Mouse (Mus musculus) layer of hippocampus, adult 9-10 months (tissue): ENCODE data around the gene Commd7.

ENCODE experiments used
- DNase-seq: peaks from one replicate; pipeline ENCODE4 v3.0.0; 2022; ENCODE audit warnings: low spot score

Commd7 gene

DNA sequence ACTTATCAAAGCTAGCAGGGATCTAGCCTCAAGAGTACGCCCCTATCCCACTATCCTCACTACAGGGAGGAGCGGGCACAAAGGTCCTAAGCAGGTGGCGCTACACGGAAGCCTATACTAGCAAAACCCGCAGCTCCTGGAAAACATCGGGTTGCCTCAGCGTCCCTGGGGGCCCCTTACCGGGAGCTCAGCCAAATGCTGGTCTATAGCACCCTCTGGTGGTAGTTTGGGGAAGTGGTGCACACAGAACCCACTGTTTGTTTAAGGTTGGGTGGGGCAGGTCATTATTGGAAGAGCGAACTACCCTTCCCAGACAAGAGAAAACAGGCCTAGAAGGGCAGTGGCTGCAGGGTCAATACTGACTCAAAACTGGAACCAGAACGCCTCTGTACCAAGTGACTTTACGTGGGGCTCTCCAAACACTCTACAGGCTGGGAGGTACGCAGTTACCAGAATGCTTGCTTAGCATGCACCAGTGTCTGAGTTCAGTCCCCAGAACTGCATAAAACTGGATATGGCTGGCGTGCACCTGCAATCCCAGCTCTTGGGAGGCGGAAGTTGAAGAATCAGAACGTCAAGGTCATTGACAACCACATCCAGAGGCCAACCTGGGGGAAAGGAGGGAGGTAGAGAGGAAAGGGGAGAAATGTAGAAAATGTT, 45.9 kb downstream of the Commd7 start:
- DNase-seq = peak; percentile 76

DNA sequence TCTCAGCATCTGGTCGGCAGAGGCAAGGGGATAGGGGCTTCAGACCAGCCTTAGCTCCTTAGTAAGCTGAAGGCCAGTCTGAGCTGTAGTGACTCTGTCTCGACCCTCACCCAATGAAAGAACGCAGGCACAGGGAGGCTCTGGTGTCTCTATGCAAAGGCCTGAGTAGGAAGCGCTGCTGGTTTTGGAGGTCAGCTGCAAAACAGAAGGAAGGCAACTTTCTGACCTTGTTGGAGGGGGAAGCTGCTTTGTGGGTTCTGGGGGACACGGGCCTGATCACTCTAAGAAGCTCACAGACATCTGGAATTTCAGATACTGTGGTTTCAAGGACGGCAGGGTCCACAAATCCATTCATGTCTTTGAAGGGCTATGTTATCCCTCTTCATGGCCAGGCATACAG, 46.6 kb downstream of the Commd7 start:
- DNase-seq = no peak

DNA sequence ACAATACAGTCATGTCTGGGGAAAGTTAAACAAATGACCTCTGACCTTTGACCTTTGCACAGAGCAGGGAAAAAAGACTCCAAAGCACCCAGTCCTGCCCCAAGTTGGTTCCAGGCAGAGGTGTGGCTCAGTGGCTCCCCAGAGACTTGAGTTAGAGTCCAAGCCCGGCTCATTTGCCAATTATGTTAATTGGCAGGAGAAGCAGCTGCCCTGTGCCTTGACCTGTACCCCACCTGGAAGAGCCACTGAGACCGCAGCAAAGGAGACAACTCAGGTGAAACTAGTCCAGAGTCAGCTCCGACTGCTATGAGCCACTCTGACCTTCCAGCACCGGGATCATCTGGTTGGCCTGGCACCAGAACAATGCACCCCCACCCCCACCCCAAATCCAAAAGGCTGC, 48.2 kb downstream of the Commd7 start:
- DNase-seq = no peak

DNA sequence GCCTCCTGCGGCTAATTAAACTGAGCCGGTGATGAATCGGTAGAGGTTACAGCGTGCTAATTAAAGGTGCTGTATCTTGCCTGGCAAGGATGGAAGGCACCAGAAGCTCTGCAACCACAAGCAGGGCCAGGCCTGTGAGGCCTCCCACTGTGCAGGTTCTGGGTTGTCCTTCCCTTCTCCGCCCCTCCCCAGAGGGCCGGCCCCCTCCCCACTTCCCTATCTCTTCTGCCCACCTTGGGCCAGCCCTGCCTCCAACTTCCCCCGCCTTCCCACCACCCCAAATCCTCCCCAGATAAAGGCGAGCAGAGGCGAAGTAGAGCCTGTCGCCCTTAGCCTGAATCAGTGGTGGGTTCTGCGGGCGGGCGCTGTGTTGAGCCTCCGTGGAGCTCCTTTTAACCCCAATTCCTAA, 48.9 kb downstream of the Commd7 start:
- DNase-seq = no peak

DNA sequence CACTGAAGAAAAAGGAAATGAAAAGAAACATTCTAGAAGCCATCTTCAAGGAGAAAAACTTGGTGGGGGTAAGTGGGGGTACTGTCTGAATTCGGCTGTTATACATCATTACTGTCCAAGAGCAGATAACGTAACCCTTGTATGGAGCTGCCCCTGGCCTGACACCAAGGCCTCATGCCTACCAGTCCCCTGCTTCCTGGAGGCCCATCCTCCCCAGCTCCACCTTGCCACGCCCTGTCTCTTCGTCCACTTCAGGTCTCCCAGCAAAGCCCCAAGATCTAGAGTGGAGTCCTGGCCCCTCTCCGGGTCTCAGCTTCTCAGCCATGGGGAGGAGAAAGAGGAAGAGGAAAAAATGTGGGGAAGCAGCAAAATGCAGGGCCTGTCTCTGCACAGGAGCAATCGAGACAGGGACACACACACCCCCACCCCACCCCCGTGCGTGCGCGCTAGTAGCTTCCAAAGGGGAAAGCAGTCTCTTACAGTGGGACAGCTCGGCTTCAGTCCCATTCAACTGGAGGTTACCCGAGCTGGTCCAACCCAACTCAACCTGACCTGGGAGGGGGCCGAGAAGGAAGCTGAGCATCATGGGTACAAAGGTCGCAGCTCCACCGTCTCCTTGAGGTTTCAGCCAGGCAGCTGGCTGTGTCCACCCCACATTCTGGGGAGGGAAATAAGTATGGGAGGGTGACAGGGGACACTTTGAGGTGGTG, 49.5 kb downstream of the Commd7 start:
- DNase-seq = no peak

DNA sequence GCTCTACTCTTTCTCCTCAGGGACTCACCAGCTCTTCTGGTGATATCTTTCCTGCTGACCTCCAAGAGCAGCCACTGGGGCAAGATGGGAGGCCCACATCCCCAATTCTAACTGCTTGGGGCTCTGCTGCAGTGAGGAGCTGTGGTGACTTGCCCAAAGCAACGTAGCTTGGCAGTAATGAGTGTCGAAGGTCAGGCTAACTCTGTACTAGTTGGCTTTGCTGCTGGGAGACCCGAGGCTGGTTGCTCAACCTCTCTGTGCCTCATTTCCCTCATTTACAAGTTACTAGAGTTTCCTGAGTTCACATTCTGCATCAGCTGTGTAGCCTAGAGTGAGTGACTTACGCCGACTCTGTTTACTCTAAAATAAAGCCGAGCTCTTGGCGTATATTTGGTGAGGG, 51.2 kb downstream of the Commd7 start:
- DNase-seq = no peak

DNA sequence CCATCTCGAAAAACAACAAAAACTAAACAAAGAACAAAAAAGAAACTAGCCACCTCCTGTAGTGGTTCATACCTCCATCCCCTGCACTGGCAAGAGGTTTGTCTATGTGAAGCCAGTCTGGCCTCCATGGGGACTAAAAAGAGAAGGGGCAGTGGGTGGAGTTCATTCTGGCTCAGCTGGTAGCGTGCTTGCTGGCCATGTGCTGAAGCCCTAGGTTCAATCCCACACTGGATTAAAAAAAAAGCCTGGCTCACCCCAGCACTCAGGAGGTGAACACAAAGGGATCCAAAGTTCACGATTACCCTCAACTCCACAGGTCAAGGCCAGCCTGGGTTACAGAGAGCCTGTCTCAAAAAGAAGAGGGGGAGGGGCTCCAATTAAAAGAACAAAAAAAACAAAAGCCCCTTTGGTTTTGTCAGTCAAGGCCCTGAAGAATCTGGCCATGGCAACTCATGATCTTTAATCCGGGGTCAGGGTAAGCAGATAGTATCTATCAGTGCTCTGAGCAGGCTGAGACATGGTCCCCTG, 52.1 kb downstream of the Commd7 start:
- no peak for DNase-seq

DNA sequence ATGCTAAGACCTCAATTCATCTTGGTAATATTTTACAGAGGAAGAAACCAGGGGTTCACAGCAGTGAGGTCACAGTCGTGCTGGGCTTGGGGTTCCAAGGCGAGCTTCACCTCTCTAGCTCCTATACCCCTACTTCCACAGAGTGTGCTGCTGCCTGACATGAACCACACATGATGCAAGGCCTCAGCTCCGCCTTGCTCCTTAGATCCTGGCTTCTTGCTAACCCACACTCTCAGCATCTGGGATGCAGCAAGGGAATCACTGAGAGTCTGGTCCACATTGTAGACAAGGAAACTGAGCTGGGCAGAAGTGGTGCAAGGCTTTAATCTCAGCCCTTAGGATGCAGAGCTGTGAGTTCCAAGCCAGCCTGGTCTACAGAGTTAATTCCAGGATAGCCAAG, 52.5 kb downstream of the Commd7 start:
- DNase-seq = no peak

DNA sequence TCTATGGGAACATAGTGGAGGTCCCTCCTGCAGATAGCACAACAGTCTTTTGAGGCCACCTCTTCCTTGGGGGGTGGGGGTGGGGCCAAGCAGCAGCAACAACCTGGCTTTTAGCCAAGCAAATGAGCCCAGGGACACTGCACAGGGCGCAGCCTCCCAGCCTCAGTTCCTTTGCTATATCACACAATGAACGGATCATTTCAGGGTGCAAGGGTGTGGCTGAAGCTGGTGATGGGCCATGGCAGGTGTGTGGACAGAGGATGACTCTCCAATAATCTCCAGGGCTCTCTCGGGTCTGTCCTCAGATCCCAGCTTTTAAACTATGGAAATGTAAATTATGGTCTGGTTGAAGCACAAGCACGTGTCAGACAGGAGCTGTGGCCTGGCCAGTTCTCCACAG, 55.5 kb downstream of the Commd7 start:
- DNase-seq = no peak

DNA sequence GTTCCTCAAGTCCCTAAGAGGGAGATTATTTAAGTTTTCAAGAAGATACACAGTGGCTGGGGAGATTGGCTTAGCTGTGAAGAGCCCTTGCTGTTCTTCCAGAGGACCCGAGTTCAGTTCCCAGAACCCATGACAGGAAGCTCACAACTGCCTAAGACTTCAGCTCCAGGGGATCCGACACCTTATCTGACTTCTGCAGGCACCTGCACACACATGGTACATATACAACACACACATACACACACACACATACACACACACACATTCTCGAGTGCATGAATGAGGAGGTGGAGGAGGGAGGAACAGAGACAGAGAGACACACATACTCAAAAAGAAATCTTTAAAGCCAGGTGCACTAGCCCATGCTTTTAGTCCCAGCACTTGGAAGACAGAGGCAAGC, 56.4 kb downstream of the Commd7 start:
- no peak for DNase-seq

DNA sequence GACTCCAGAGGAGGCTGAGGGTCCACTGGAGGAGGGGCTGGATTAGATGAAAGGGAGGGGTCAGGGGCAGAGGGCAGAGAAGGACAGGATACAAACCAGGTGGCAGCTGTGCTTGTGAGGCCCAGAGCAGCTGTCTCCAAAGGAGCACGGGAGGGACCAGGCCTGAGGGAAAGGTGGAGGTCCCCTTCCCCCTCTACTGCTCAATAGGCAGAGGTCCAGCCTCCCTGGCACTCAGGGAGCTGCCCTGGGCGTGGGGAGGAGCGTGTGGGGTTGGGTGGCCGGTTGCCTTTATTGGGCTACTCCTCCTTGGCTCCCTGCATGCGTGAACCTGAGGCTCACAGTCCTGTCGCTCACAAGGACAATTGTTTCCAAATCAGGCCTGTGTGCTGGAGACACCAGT, 57.0 kb downstream of the Commd7 start:
- DNase-seq = no peak

DNA sequence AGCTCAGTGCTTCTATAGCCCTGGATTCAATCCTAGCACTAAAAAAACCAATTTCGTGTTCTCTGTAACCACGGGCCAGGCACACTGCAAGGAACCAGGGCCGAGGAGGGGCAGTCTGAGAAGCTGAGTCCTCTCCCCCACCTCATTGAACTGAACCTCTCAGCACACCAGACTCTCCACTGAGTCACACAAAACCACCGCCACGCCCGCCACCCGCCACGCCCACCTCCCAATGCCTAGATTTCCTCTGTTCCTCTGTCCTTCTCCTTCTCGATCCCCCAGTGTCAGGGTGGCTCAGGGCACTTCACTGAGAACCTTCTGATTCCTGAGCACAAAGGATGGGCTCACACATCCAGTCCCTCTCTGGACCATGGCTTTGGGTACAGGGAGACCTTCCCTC, 59.5 kb downstream of the Commd7 start:
- no peak for DNase-seq

DNA sequence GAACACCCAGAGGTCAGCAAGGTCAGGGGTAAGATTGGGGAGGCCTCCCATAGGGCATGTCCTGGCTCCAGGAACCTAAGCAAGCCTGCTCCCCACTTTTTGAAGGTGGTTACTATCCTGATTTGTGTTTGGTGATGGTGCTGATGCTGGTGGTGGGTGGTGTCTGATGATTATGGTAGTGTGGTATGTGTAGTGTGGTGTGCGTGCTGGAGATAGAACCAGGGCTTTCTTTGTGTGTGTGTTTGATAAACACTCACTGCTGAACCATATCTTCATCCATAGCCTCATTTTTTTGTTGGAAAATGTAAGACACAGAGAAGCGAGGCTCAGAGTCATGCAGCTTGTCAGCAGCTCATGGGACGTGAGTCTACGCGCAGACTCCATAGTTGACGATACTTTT, 64.0 kb downstream of the Commd7 start:
- no peak for DNase-seq

DNA sequence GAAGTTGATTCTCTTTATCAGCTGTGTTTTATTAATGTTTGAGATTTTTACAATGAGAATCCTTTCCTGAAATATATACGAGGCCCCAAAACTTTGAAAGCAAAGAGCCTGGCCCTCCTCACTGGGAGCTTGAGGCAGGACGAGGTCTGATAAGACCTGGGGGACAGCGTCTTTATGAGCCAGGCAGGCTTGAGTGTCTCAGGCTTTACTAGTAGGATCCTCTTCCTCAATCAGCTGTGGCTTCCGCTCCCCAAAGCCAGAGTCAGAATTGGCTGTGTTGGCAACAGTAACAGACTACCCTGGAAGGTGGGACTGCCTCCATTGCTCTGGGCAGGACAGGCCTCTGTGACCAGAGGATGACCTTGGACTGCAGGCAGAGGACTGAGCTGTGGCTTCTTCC, 64.6 kb downstream of the Commd7 start:
- DNase-seq = no peak
